Mouse (Mus musculus) macrophage (primary cell): ENCODE measurements around the gene Helz. TPM values are rescaled to one million over a fixed set of nuclear protein-coding genes. Genes with fewer than 3 reads are reported as not detected.
"Not testable (repeated sequence)": the region's sequence is repeated elsewhere in the genome, so short reads cannot be mapped to it uniquely, and the experiment has no call there.

ENCODE experiments used
- H3K27ac ChIP-seq: fragments of 350-480 bp; formaldehyde crosslinking; 2 replicates; pipeline ENCODE4 v1.9.0; 2021
- H3K36me3 ChIP-seq: fragments of 350-480 bp; formaldehyde crosslinking; 2 replicates; pipeline ENCODE4 v1.9.0; 2021; ENCODE audit errors: inconsistent target
- H3K4me3 ChIP-seq: fragments of 350-480 bp; formaldehyde crosslinking; 2 replicates; pipeline ENCODE4 v1.9.0; 2021; ENCODE audit errors: inconsistent target
- H3K79me2 ChIP-seq: fragments of 350-480 bp; formaldehyde crosslinking; 2 replicates; pipeline ENCODE4 v1.9.0; 2021; ENCODE audit errors: inconsistent target
- WGBS: methylation state at CpG from one replicate; pipeline ENCODE4 v1.1.7; 2026; ENCODE audit warnings: inconsistent platforms; ENCODE audit not compliant: missing documents; 5-methylcytosine and 5-hydroxymethylcytosine counted together
- polyA plus RNA-seq: library from polyadenylated mRNA; stranded (reverse); fragments of 250-400 nt; gene quantifications from 3 replicates; pipeline ENCODE4 v1.2.4, GENCODE M21; 2018; ENCODE audit warnings: inconsistent platforms

The Helz gene
- polyA plus RNA-seq, 1 experiment from 2014 or later, result 26.0 TPM

DNA sequence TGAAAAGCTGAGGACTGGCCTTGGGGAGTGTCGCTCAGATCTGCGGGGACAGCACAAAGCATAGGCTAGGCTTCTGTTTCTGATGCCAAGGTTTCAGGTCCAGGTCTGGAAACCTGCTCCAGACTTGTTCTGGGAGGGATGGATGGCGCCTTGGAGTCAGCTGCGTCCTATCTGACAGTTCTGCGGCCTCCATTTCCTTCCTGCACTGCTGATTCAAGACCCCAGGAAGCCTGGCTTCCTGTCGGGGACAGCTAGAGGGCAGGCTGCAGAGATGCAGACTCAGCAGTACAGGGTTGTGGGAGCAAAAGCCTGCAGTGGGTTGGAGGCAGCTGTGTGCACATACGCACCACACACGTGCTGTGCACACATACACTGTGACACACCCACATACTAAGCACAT, 18.4 kb upstream of the Helz start:
- 4% methylated on average over 8 of the region's 8 CpGs for WGBS
- no peak overlapping the region for H3K4me3 ChIP-seq
- H3K36me3 ChIP-seq, result no peaks in the 10 kb centered on the region
- H3K79me2 ChIP-seq, result no peaks in the 10 kb centered on the region
- H3K27ac ChIP-seq, result peak overlapping the region; percentile 71

- WGBS, result 79% methylated on average over 4 of the region's 4 CpGs
- no peak overlapping the region for H3K27ac ChIP-seq
- H3K4me3 ChIP-seq, result no peak overlapping the region
- H3K79me2 ChIP-seq, result no peaks in the 10 kb centered on the region
- no peaks in the 10 kb centered on the region for H3K36me3 ChIP-seq
These were observed 16.3 kb upstream of the Helz start for GRCm38 (mm10) chr11:107531445-107531844.

GRCm38 (mm10) chr11:107532271-107532670, 15.5 kb upstream of the Helz start:
- Histone ChIP-seq H3K79me2 (no peaks in the 10 kb centered on the region), H3K36me3 (no peaks in the 10 kb centered on the region), H3K27ac (no peak overlapping the region), H3K4me3 (no peak overlapping the region)
- no CpG with 5 or more reads among the region's 5 CpGs for WGBS

DNA sequence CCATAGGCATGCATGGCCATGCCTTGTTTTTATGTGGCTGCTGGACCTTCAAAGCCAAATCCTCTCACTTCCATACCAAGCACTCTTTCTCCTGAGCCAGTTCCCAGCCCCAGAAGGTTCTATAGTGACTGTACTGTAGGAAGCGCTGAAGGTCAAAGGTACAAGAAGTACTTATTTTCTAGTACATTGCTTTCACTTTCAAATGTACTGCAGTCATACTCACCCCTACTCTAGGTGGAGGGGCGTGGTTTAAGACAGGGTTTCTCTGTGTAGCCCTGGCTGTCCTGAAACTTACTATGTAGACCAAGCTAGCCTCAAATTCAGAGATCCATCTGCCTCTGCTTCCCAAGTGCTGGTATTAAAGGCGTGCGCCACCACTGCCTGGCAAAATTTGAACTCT, 8.7 kb upstream of the Helz start:
- Histone ChIP-seq H3K4me3 (no peak overlapping the region), H3K36me3 (no peaks in the 10 kb centered on the region), H3K27ac (no peak overlapping the region), H3K79me2 (no peaks in the 10 kb centered on the region)
- WGBS, result 82% methylated on average over 4 of the region's 4 CpGs

GRCm38 (mm10) chr11:107540339-107540738, 7.4 kb upstream of the Helz start:
- H3K27ac ChIP-seq, result no peak overlapping the region
- no peak overlapping the region for H3K4me3 ChIP-seq
- no peaks in the 10 kb centered on the region for H3K36me3 ChIP-seq
- WGBS, result 50% methylated on average over 1 of the region's 1 CpGs
- no peaks in the 10 kb centered on the region for H3K79me2 ChIP-seq

- Histone ChIP-seq H3K4me3 (no peak overlapping the region), H3K36me3 (peaks cover 4% of the 10 kb centered on the region; the same call in 1 of the 2 replicates), H3K27ac (no peak overlapping the region), H3K79me2 (peaks cover 26% of the 10 kb centered on the region)
- WGBS, result 82% methylated on average over 13 of the region's 13 CpGs
These were observed 1.8 kb upstream of the Helz start for GRCm38 (mm10) chr11:107545747-107546476.

DNA sequence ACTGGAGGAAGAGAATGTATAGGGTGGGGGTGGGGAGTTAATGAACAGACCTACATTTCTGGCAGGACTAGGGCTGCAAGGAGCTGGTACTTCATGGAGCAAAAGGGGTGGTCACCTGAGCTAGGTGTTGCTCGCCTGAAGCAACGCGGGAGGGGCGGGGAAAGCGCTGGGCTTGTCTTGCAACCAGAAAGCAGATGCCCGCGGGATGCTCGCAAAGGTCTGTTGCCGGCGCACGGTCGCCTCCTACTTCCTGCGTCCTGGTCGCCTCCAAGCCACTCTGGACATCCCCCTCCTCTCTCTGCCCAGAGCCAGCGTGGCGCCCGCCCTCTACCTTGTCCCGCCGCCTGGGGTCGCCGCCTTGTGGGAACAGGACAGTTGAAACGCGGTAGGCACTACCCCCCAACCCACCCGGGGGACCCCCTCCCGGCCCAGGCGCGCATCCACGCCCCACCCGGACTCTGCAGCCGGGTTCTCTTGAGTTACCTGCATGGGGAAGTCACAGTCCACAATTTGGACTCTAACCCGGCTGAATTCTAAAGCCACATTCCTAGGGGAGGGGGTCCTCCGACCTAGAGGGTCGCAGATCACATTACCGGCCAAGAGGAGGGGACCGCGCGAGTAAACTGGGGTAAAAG, 946 bp upstream of the Helz start:
- 2% methylated on average over 37 of the region's 37 CpGs for WGBS
- Histone ChIP-seq H3K36me3 (peaks cover 4% of the 10 kb centered on the region; the same call in 1 of the 2 replicates), H3K27ac (no peak overlapping the region), H3K79me2 (peaks cover 35% of the 10 kb centered on the region), H3K4me3 (peak overlapping the region; percentile 51)

GRCm38 (mm10) chr11:107548204-107548975, 660 bp downstream of the Helz start:
- peak overlapping the region; percentile 51 for H3K4me3 ChIP-seq
- peaks cover 4% of the 10 kb centered on the region; the same call in 1 of the 2 replicates for H3K36me3 ChIP-seq
- H3K27ac ChIP-seq, result no peak overlapping the region
- peaks cover 49% of the 10 kb centered on the region for H3K79me2 ChIP-seq
- WGBS, result 11% methylated on average over 31 of the region's 39 CpGs

DNA sequence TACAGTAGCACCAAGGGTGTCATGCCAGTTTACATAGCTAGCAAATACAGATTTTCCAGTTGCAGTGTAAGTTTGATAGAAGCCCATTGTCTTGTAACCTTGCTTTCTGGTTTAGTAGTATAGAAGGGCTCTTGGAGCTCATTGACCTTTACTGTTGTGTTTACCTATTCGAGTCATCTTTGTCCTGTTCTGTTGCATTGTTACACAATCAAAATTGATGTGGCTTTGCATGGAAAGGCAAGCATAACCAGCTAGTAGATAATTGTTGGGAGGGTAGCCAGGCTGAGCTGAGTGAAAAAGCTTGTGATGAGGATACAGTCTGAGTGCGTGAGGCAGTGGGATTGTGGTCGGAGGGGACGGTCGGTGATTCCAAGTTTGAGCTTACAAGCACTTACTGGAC, 12.1 kb downstream of the Helz start:
- WGBS, result 96% methylated on average over 4 of the region's 5 CpGs
- no peak overlapping the region for H3K4me3 ChIP-seq
- peaks cover 35% of the 10 kb centered on the region; the same call in 1 of the 2 replicates for H3K79me2 ChIP-seq
- H3K36me3 ChIP-seq, result peaks cover 23% of the 10 kb centered on the region; the same call in 1 of the 2 replicates
- H3K27ac ChIP-seq, result no peak overlapping the region

DNA sequence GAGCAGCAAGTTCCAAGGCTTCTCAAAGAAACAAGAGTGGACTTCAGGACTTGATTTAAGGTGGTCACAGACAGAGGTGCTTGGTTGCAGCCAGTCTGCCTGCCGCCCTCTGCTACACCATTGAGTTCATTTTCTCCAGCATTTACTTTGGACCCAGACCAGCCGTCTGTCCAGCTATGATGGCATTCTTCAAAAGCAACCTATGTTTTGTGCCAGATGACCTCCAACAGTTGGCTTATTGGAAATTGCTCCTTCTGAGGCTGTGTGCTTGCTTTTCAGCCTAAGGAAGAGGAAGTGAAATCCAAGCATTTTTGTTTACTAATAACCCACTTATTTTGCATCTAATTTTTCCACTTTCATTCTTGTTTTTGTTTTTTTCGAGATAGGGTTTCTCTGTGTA, 19.7 kb downstream of the Helz start:
- Histone ChIP-seq H3K79me2 (peaks cover 80% of the 10 kb centered on the region), H3K36me3 (no peaks in the 10 kb centered on the region), H3K27ac (no peak overlapping the region), H3K4me3 (no peak overlapping the region)
- WGBS, result 98% methylated on average over 3 of the region's 3 CpGs

GRCm38 (mm10) chr11:107568466-107568995, 20.8 kb downstream of the Helz start:
- WGBS, result 97% methylated on average over 6 of the region's 6 CpGs

DNA sequence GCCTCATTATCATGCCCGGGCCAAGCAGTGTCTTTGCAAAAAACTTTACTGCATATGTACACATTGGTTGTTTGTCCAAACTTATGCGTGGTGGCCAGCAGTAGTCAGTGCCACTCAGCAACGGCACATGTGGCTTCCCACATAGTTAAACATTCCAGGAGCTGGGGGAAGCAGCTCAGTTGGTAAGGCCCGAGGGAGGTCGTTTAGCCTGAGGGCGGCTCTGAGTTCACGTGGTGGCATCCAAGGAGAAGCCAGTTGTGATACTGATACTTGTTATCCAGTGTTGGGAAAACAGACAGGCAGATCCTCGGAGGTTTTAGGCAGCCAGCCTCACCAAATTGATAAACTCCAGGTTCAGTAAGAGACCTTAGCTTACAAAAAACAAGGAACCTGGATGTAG, 23.2 kb downstream of the Helz start:
- H3K79me2 ChIP-seq, result peaks cover 79% of the 10 kb centered on the region
- H3K27ac ChIP-seq, H3K4me3 ChIP-seq: not testable (repeated sequence)
- 93% methylated on average over 6 of the region's 8 CpGs for WGBS
- H3K36me3 ChIP-seq, result peaks cover 10% of the 10 kb centered on the region; the same call in 1 of the 2 replicates

More at GRCm38 (mm10) chr11:107568466-107568995, 20.8 kb downstream of the Helz start:
- no peak overlapping the region for H3K4me3 ChIP-seq
- H3K27ac ChIP-seq, result no peak overlapping the region
- no peaks in the 10 kb centered on the region for H3K36me3 ChIP-seq
- peaks cover 79% of the 10 kb centered on the region for H3K79me2 ChIP-seq

- no peak overlapping the region for H3K4me3 ChIP-seq
- no peak overlapping the region for H3K27ac ChIP-seq
- WGBS, result 93% methylated on average over 2 of the region's 2 CpGs
- H3K79me2 ChIP-seq, result peaks cover 75% of the 10 kb centered on the region
- peaks cover 14% of the 10 kb centered on the region; the same call in 1 of the 2 replicates for H3K36me3 ChIP-seq
These were observed 23.6 kb downstream of the Helz start for GRCm38 (mm10) chr11:107571318-107571717.

DNA sequence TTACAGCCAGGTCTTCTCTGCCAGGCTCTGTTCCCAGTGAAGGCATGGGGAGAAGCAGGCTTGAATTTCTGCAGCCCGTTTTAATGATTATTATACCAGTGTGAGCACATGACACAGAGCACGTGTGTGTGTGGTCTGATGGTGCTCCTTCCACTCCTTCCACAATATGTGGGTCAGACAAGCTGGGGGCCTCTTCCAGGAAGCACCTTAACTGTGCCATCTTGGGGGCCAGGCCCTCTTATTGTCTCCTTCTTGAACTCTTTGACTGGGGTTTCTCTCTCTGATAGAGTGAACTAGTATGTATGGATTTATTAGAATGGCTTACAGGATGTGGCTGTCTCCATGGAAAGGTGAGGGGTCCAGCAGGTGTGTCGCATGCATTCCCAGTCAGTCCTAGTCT, 24.8 kb downstream of the Helz start:
- 92% methylated on average over 3 of the region's 3 CpGs for WGBS
- H3K4me3 ChIP-seq, result no peak overlapping the region
- H3K79me2 ChIP-seq, result peaks cover 63% of the 10 kb centered on the region
- no peak overlapping the region for H3K27ac ChIP-seq
- H3K36me3 ChIP-seq, result peaks cover 26% of the 10 kb centered on the region; the same call in 1 of the 2 replicates
